Mouse (Mus musculus): ENCODE results near the gene Akap6.
"Not testable (repeated sequence)": the region's sequence is repeated elsewhere in the genome, so short reads cannot be mapped to it uniquely, and the experiment has no call there.

Akap6 gene

GRCm38 (mm10) chr12:52711857-52712640 lies 12.9 kb downstream of the Akap6 start:
- no peak for DNase-seq (ENCODE audit: low spot score in 2 of 2)

DNA sequence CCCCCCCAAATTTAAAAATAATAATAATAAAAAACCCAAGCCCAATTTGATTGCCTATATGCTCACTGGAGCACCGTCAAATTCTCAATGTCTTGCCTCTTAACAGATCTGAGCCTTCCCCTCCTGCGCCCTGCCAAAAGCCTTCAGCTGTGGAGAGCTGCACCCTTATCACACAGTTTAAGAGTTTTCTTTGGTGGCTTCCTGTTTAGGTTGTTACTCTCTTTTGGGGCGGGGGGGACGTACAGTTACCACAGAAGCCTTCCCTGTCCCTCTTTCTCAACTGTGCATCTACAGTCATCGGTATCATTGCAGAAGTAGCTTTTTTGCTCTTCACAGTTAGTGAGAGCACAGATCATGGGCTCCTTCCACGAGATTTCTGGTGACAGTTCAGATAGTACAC lies 19.2 kb downstream of the Akap6 start:
- no peak for DNase-seq (ENCODE audit: low spot score in 2 of 2)

- DNase-seq (ENCODE audit: low spot score in 2 of 2) = no peak
Observed at GRCm38 (mm10) chr12:52719232-52719631, 20.0 kb downstream of the Akap6 start.

DNA sequence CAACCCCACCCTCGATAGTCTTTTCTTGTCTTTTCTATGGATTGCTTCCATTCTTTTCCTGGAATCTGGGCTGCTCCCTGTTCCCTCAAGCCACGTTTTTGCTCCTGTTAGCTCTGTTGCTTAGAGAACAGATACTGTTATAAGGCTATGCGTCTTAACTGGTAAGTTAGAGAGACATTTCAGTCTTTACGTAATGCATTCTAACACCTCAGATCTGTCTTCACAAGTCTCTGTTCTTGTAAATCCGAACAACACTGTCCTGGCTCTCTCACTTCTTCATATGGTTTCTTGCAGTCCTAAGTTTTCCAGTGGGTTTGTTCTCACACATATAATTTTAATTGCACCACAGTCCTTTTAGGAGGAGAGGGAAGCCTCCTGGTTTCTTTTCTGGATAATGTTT lies 20.5 kb downstream of the Akap6 start:
- DNase-seq (ENCODE audit: low spot score in 2 of 2) = no peak

GRCm38 (mm10) chr12:52724039-52724615 lies 24.9 kb downstream of the Akap6 start:
- DNase-seq (ENCODE audit: low spot score in 2 of 2) = not testable (repeated sequence)

- DNase-seq (ENCODE audit: low spot score in 2 of 2) = no peak
Observed at GRCm38 (mm10) chr12:52726434-52727231, 27.4 kb downstream of the Akap6 start.

GRCm38 (mm10) chr12:52729396-52729795 lies 30.2 kb downstream of the Akap6 start:
- DNase-seq (ENCODE audit: low spot score in 2 of 2) = no peak

DNA sequence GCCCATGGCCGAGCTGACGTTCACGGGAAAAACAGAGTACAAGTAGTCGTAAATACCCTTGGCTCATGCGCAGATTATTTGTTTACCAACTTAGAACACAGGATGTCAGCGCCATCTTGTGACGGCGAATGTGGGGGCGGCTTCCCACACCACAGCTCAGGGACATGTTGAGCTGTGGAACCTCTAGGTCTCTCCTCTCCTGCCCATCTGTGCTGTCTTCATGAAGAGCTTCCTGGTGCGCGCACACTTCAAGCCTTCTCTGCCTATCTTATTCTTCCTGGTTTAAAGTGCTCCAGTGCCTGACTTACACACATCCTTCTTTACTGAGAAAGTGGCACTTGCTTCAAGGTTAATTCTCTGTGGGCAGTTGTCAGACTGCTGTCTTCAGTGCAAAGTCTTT lies 36.0 kb downstream of the Akap6 start:
- not testable (repeated sequence) for DNase-seq (ENCODE audit: low spot score in 2 of 2)

DNA sequence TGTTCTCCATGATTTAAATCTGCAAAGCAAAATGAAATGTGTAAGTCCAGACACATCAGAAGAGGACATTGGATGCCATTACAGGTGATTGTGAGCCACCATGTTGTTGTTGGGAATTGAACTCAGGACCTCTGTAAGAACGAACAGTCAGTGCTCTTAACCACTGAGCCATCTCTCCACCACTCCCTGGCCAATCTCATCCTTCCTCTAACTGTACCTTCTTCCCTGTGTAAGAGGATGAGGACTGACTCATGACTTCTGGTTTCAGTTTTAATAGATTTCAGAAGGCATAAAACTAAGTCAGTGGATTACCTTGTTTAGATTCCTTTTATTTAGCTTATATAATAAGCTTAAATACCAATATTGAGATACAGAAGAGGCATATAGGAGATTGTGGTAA lies 38.0 kb downstream of the Akap6 start:
- DNase-seq (ENCODE audit: low spot score in 2 of 2) = no peak

- no peak for DNase-seq (ENCODE audit: low spot score in 2 of 2)
Observed at GRCm38 (mm10) chr12:52739326-52739725, 40.1 kb downstream of the Akap6 start.

- no peak for DNase-seq (ENCODE audit: low spot score in 2 of 2)
Observed at GRCm38 (mm10) chr12:52741801-52742200, 42.6 kb downstream of the Akap6 start.

DNA sequence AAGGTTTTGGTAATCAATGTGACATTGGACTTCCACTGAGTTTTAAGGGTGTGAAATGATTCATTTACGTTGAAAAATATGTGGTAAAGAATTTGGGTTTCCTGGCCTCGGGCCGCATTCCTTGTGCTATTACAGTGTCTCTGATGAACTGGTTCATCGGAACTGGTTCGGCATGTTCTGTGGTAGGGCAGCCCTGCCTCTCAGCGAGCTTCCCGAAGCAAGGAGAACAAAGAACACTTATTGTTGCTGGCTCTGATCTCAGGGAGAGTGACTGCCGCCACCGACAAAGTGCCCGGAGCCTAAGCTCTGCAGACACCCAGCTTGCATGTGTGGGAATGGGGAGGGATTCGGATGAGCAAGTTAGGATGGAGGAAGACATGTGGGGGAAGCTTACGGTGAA lies 50.8 kb downstream of the Akap6 start:
- no peak for DNase-seq (ENCODE audit: low spot score in 2 of 2)

- DNase-seq (ENCODE audit: low spot score in 2 of 2) = no peak
Observed at GRCm38 (mm10) chr12:52755649-52756048, 56.5 kb downstream of the Akap6 start.

- no peak for DNase-seq (ENCODE audit: low spot score in 2 of 2)
Observed at GRCm38 (mm10) chr12:52757881-52758280, 58.7 kb downstream of the Akap6 start.

DNA sequence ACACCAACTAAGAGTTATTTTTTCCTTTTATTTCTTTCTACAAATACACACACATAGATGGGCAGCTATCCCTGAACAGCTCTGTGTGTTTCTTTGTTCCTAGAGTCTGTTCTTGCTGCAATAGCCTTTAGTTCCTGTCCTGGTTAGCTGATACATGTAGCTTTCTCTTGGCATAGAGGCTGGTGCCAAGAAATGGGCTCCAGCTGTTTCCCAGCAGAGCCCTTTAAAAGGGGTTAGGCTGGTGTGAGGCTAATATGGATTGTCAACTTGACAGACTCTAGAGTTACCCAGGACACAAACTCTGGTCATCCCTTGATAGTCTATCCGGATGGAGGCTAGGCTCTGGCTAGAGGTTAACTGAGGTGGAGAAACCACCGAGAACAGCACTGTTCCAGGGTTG lies 64.9 kb downstream of the Akap6 start:
- no peak for DNase-seq (ENCODE audit: low spot score in 2 of 2)

DNA sequence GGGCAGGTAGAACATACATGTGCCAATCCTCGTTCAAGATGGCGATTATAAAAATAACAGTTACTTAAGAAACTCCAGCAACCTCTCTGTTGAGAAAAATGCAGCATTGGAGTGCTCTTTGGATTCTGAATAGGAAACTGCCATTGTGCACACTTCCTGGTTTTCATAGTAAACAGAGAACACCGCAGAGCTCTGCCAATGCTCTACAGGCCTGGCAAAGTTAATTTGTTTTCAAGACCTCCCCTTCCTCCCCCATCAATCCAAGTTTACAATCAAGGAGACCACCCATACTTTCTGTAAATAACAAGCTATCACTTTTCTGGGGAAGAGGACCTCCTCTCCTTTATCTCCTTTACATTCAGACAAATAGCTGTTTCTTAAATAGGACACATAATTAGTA lies 65.6 kb downstream of the Akap6 start:
- no peak for DNase-seq (ENCODE audit: low spot score in 2 of 2)

- DNase-seq (ENCODE audit: low spot score in 2 of 2) = no peak
Observed at GRCm38 (mm10) chr12:52769561-52769960, 70.4 kb downstream of the Akap6 start.

GRCm38 (mm10) chr12:52771931-52772330 lies 72.7 kb downstream of the Akap6 start:
- no peak for DNase-seq (ENCODE audit: low spot score in 2 of 2)

GRCm38 (mm10) chr12:52772494-52773280 lies 73.5 kb downstream of the Akap6 start:
- DNase-seq (ENCODE audit: low spot score in 2 of 2) = no peak

DNA sequence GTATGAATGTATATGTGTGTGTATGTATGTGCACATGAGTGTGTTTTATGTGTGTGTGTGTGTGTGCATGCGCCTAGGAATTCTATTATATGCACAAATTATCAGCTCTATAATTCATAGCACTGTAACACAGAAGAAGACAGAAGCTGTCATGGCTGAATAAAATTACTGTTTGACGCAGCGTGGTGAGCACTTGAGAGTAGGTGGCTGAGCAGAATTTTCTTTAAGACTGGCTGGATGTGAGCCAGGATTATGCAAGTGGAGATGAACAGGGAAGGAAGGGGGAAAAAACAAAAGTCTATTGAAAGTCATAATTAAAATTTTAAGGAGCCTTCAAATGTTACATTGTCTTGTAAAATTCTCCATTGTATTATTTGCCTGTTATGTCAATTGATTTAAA lies 74.7 kb downstream of the Akap6 start:
- DNase-seq (ENCODE audit: low spot score in 2 of 2) = no peak

- DNase-seq (ENCODE audit: low spot score in 2 of 2) = no peak
Observed at GRCm38 (mm10) chr12:52774382-52774781, 75.2 kb downstream of the Akap6 start.

DNA sequence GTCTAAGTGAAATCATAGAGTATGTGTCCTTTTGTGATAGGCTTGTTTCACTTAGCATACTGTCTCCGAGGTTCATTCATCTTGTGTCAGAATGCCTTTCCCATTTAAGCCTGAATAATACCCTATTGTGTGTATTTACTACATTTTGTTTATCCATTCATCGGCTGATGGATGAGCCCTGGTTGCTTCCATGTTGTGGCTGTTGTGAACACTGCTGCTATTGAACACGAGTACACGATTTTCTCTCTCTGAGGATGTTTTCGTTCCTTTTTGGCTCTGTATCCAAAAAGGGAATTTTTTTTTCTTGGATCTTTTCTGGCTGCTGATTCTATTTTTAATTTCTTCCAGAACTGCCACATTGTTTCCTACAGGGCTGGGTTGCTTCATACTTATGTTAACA lies 81.0 kb downstream of the Akap6 start:
- no peak for DNase-seq (ENCODE audit: low spot score in 2 of 2)

All from frontal cortex, postnatal 25 days (tissue).